Mouse (Mus musculus) heart, postnatal 0 days (tissue): ENCODE measurements around the gene Plxdc1. TPM values are rescaled to one million over a fixed set of nuclear protein-coding genes. Genes with fewer than 3 reads are reported as not detected.

Experiments
- ATAC-seq: fragments of 200-750 bp; cut with Nextera tagmentation; 2 replicates; pipeline ENCODE4 v1.8.0; 2017; ENCODE audit warnings: low read depth, moderate number of reproducible peaks, moderate library complexity; ENCODE audit not compliant: insufficient read depth
- DNase-seq: peaks from one replicate; pipeline ENCODE4 v3.0.0-alpha.2; 2016; ENCODE audit warnings: low spot score
- H3K27ac ChIP-seq: fragments of 300-500 bp; sonication (generic); 2 replicates; pipeline ENCODE4 v1.5.1; 2014; ENCODE audit warnings: low read depth, mild to moderate bottlenecking
- H3K27me3 ChIP-seq: fragments of 300-500 bp; sonication (generic); 2 replicates; pipeline ENCODE4 v1.6.1; 2014; ENCODE audit warnings: low read length, mixed read lengths; ENCODE audit not compliant: control insufficient read depth, insufficient read depth
- H3K36me3 ChIP-seq: fragments of 300-500 bp; sonication (generic); replicated peaks from 2 replicates; pipeline ENCODE4 v1.6.1; 2014; ENCODE audit warnings: low read length, mixed read lengths; ENCODE audit not compliant: control insufficient read depth, insufficient read depth
- H3K4me1 ChIP-seq: fragments of 300-500 bp; sonication (generic); 2 replicates; pipeline ENCODE4 v1.6.1; 2014; ENCODE audit warnings: antibody characterized with exemption; ENCODE audit not compliant: control insufficient read depth, insufficient read depth
- H3K4me2 ChIP-seq: fragments of 300-500 bp; sonication (generic); 2 replicates; pipeline ENCODE4 v1.6.1; 2014; ENCODE audit warnings: low read depth, mild to moderate bottlenecking, low read length, moderate library complexity
- H3K4me3 ChIP-seq: fragments of 300-500 bp; sonication (generic); 2 replicates; pipeline ENCODE4 v1.5.1; 2014; ENCODE audit warnings: low read depth, low read length
- H3K9ac ChIP-seq: fragments of 300-500 bp; sonication (generic); replicated peaks from 2 replicates; pipeline ENCODE4 v1.6.1; 2014; ENCODE audit warnings: low read depth, low read length, mixed read lengths
- H3K9me3 ChIP-seq: fragments of 300-500 bp; sonication (generic); replicated peaks from 2 replicates; pipeline ENCODE4 v1.6.1; 2016; ENCODE audit warnings: low read length; ENCODE audit not compliant: control insufficient read depth
- CTCF ChIP-seq: IDR thresholded peaks from 2 replicates; pipeline ENCODE4 v1.5.1; 2016; ENCODE audit warnings: antibody characterized with exemption, control low read depth, low read depth
- EP300 ChIP-seq: IDR thresholded peaks from 2 replicates; pipeline ENCODE4 v1.6.1; 2016; ENCODE audit warnings: antibody characterized with exemption, low read depth
- WGBS: fragments of 180-500 bp; shearing (Covaris S2); extraction: QIAGEN DNeasy Blood & Tissue Kit; methylation state at CpG from one replicate; pipeline ENCODE4 v1.1.7; 2014; 5-methylcytosine and 5-hydroxymethylcytosine counted together
- polyA plus RNA-seq: library from polyadenylated mRNA; unstranded; fragments of >200 nt; fragmentation: Nextera tagmentation; extraction: Ambion mirVana; gene quantifications from 2 replicates; pipeline ENCODE4 v1.2.1, GENCODE M21; 2015
- total RNA-seq: library from RNA; depleted of rRNA; stranded (reverse); fragments of >200 nt; gene quantifications from 2 replicates; pipeline ENCODE4 v1.2.3, GENCODE M21; 2014; ENCODE audit warnings: low replicate concordance

Plxdc1 gene
- total and polyA plus RNA-seq, 2 experiments from 2014 or later, result 2.1 to 2.6 TPM

DNA sequence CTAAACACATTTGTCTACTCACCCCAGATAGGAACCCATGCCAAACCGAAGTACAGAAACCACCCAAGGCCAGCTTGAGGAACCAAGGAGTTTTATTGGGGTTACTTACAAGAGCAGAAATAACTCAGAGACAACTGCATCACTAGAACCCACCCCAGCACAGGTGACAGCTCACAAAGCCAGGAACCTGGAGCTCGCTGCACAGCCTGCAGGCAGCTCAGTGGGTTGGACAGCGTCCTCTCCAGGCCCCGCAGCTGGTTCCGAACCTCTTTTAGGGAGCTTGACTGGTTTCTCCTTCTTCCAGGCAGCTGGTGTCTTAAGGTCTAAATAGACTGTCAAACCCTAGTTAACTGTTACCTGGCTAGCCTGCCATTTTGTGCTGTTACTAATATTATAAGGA is 94.4 kb downstream of the Plxdc1 start:
- TF ChIP-seq EP300 (no peak), CTCF (no peak)
- Histone ChIP-seq H3K27ac (no peak overlapping the region), H3K9ac (no peak overlapping the region), H3K27me3 (no peaks in the 10 kb centered on the region), H3K4me2 (no peak overlapping the region), H3K9me3 (no peaks in the 10 kb centered on the region), H3K4me1 (no peaks in the 10 kb centered on the region), H3K4me3 (no peak overlapping the region), H3K36me3 (no peaks in the 10 kb centered on the region)
- ATAC-seq, result no peak
- 71% methylated on average over 5 of the region's 5 CpGs for WGBS
- no peak for DNase-seq

DNA sequence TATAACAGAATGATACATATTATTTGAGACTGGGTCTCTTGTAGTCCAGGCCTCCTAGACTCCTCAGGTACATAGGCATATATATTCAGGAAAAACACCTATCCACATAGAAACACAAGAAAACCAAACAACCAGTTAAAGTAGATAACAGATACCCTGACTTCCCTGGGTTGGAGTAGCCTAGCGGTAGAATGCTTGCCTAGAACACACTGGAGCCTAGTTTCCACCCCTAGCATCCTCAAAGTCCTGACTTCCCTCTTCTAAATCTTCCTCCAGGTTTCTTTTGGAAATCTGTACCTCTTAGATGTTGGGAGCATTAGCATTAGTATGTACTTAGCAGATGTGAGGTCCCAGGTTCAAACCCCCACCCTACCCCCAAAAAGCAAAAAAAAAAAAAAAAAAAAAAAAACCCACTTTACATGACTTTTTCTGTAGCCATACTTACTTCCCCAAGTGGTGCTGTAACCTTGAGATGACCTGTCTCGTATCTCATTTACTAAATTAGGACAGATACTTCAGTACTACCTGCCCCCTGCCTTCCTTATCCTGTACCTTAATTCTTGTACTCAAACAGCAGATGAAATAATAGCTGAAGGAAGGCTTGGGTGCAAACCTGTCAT is 100.8 kb downstream of the Plxdc1 start:
- Histone ChIP-seq H3K4me3 (no peak overlapping the region), H3K27ac (no peak overlapping the region)
- ATAC-seq, result no peak

GRCm38 (mm10) chr11:97884601-97885185 is 101.6 kb downstream of the Plxdc1 start:
- H3K4me3 ChIP-seq, result peak overlapping the region; percentile 50
- WGBS, result 25% methylated on average over 7 of the region's 7 CpGs

More for the DNA sequence above, 100.8 kb downstream of the Plxdc1 start:
- Histone ChIP-seq H3K9ac (no peak overlapping the region), H3K36me3 (no peaks in the 10 kb centered on the region), H3K4me1 (no peaks in the 10 kb centered on the region), H3K9me3 (no peaks in the 10 kb centered on the region), H3K4me2 (no peak overlapping the region), H3K27me3 (no peaks in the 10 kb centered on the region)
- DNase-seq, result no peak
- TF ChIP-seq EP300, result no peak
- no peak for TF ChIP-seq CTCF
- 83% methylated on average over 2 of the region's 2 CpGs for WGBS

GRCm38 (mm10) chr11:97883918-97884600 is 102.2 kb downstream of the Plxdc1 start, which contains the start of gene Fbxo47:
TSS of gene Fbxo47 (minus strand) at chr11:97884154.
- Histone ChIP-seq H3K27ac (peak within 1 kb of the TSS; percentile 82), H3K4me2 (peak within 1 kb of the TSS; percentile 65), H3K4me1 (no peaks in the 10 kb centered on the region), H3K4me3 (peak within 1 kb of the TSS; percentile 50), H3K36me3 (no peaks in the 10 kb centered on the region), H3K27me3 (no peaks in the 10 kb centered on the region), H3K9ac (peak within 1 kb of the TSS; percentile 29; the same call in 1 of the 2 replicates), H3K9me3 (no peaks in the 10 kb centered on the region)
- DNase-seq (peak; percentile 97), ATAC-seq (peak; percentile 93)
- TF ChIP-seq CTCF (peak; percentile 65), EP300 (no peak; the same call in 1 of the 2 replicates)
- under 1% methylated on average over 37 of the region's 37 CpGs for WGBS

More at GRCm38 (mm10) chr11:97884601-97885185, 101.6 kb downstream of the Plxdc1 start:
- peak overlapping the region; percentile 82 for H3K27ac ChIP-seq
- H3K9me3 ChIP-seq, result no peaks in the 10 kb centered on the region
- H3K4me2 ChIP-seq, result peak overlapping the region; percentile 65
- DNase-seq, result no peak
- H3K4me1 ChIP-seq, result no peaks in the 10 kb centered on the region
- no peaks in the 10 kb centered on the region for H3K36me3 ChIP-seq
- no peak overlapping the region; the same call in 1 of the 2 replicates for H3K9ac ChIP-seq
- no peak for ATAC-seq
- H3K27me3 ChIP-seq, result no peaks in the 10 kb centered on the region
- TF ChIP-seq EP300 (no peak), CTCF (no peak)

DNA sequence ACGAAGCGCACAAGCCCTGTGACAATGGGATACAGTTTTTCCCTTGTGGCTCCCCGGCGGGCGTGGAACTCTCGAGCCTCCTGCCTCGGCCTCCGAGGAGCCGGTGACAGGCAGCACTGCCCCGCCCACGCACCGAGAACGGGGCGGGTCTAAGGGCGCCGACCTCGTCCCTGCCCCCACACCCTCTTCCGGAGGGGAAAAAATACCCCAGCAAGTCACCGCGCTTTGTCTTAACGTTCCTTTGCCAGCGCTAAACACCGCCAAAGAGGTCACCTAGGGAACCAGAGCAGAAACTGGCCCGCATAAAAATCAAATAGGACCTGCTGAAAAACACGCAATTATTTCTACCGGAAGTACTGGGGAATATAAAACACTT is 102.7 kb downstream of the Plxdc1 start:
- ATAC-seq, result peak; percentile 42
- H3K27me3 ChIP-seq, result no peaks in the 10 kb centered on the region

More for the DNA sequence above, 102.7 kb downstream of the Plxdc1 start:
- no peak for TF ChIP-seq CTCF
- peak; percentile 45; the same call in 1 of the 2 replicates for TF ChIP-seq EP300
- Histone ChIP-seq H3K4me3 (peak overlapping the region; percentile 50), H3K4me1 (no peaks in the 10 kb centered on the region), H3K27ac (peak overlapping the region; percentile 65), H3K9ac (0 out of 2 replicates have a peak overlapping the region, but pooled peaks have one; percentile 29), H3K9me3 (no peaks in the 10 kb centered on the region), H3K4me2 (peak overlapping the region; percentile 65), H3K36me3 (no peaks in the 10 kb centered on the region)
- 3% methylated on average over 26 of the region's 26 CpGs for WGBS
- peak; percentile 57 for DNase-seq
